Mouse (Mus musculus) 3134 (cell line): ENCODE results near the gene Rhoj.

Source experiments
- DNase-seq: peaks from one replicate; pipeline ENCODE4 v3.0.0-alpha.2; 2011; ENCODE audit warnings: low spot score; ENCODE audit not compliant: insufficient read length; ENCODE audit errors: extremely low read depth

Gene Rhoj

GRCm38 (mm10) chr12:75307961-75308951, at the start of gene Rhoj:
TSS of gene Rhoj (plus strand) at chr12:75308322.
- peak; percentile 82 for DNase-seq

GRCm38 (mm10) chr12:75271726-75272125, 36.4 kb upstream of the Rhoj start:
- no peak for DNase-seq

GRCm38 (mm10) chr12:75275730-75276129, 32.4 kb upstream of the Rhoj start:
- no peak for DNase-seq

GRCm38 (mm10) chr12:75277425-75277824, 30.7 kb upstream of the Rhoj start:
- DNase-seq, result no peak

GRCm38 (mm10) chr12:75280502-75280901, 27.6 kb upstream of the Rhoj start:
- DNase-seq, result no peak

GRCm38 (mm10) chr12:75283226-75283625, 24.9 kb upstream of the Rhoj start:
- peak; percentile 26 for DNase-seq

GRCm38 (mm10) chr12:75286166-75286565, 22.0 kb upstream of the Rhoj start:
- DNase-seq, result no peak

GRCm38 (mm10) chr12:75290524-75290923, 17.6 kb upstream of the Rhoj start:
- DNase-seq, result no peak

GRCm38 (mm10) chr12:75291556-75291955, 16.6 kb upstream of the Rhoj start:
- DNase-seq, result no peak

GRCm38 (mm10) chr12:75292939-75293338, 15.2 kb upstream of the Rhoj start:
- no peak for DNase-seq

- DNase-seq, result no peak
Observed at GRCm38 (mm10) chr12:75299865-75300264, 8.3 kb upstream of the Rhoj start.

- DNase-seq, result no peak
Observed at GRCm38 (mm10) chr12:75304132-75304531, 4.0 kb upstream of the Rhoj start.

GRCm38 (mm10) chr12:75309756-75310155, 1.6 kb downstream of the Rhoj start:
- DNase-seq, result peak; percentile 49

- DNase-seq, result no peak
Observed at GRCm38 (mm10) chr12:75310766-75311165, 2.6 kb downstream of the Rhoj start.

GRCm38 (mm10) chr12:75311879-75312278, 3.8 kb downstream of the Rhoj start:
- DNase-seq, result no peak

- no peak for DNase-seq
Observed at GRCm38 (mm10) chr12:75313992-75314391, 5.9 kb downstream of the Rhoj start.

- DNase-seq, result no peak
Observed at GRCm38 (mm10) chr12:75315851-75316250, 7.7 kb downstream of the Rhoj start.

GRCm38 (mm10) chr12:75320441-75320925, 12.4 kb downstream of the Rhoj start:
- DNase-seq, result no peak

GRCm38 (mm10) chr12:75321189-75321588, 13.1 kb downstream of the Rhoj start:
- DNase-seq, result no peak

- no peak for DNase-seq
Observed at GRCm38 (mm10) chr12:75329188-75329587, 21.1 kb downstream of the Rhoj start.

- DNase-seq, result no peak
Observed at GRCm38 (mm10) chr12:75339894-75340293, 31.8 kb downstream of the Rhoj start.

GRCm38 (mm10) chr12:75340331-75340730, 32.2 kb downstream of the Rhoj start:
- no peak for DNase-seq
